27 mouse cellular contexts compared by ENCODE assay signal in genomic region chr16:40536754-40537153, GRCm38 (mm10).
"Had no signal": no experiment of that assay in that cellular context is flagged by ENCODE, and none has a peak within 500 bp of the region (broad histone marks: within the 10 kb centered on the region; RNA-seq: fewer than 3 reads in every experiment).

No protein-coding gene starts in this region.

- H3K4me1 ChIP-seq: embryonic facial prominence, embryonic 10.5 days; embryonic facial prominence, embryonic 12.5 days; embryonic facial prominence, embryonic 13.5 days; embryonic facial prominence, embryonic 15.5 days; forebrain, embryonic 10.5 days; forebrain, embryonic 15.5 days had no signal

- H3K9ac ChIP-seq: embryonic facial prominence, embryonic 12.5 days; embryonic facial prominence, embryonic 13.5 days; embryonic facial prominence, embryonic 15.5 days; forebrain, embryonic 13.5 days; forebrain, embryonic 15.5 days; forebrain, postnatal 0 days had no signal

- H3K27me3 ChIP-seq: embryonic facial prominence, embryonic 12.5 days; embryonic facial prominence, embryonic 13.5 days; embryonic facial prominence, embryonic 15.5 days; forebrain, embryonic 13.5 days; forebrain, embryonic 15.5 days had no signal

- H3K9me3 ChIP-seq: embryonic facial prominence, embryonic 10.5 days; embryonic facial prominence, embryonic 12.5 days; embryonic facial prominence, embryonic 13.5 days; embryonic facial prominence, embryonic 15.5 days; forebrain, embryonic 10.5 days; forebrain, embryonic 13.5 days; forebrain, embryonic 15.5 days had no signal

- H3K4me2 ChIP-seq: embryonic facial prominence, embryonic 12.5 days; embryonic facial prominence, embryonic 13.5 days; embryonic facial prominence, embryonic 15.5 days; forebrain, embryonic 13.5 days; forebrain, embryonic 15.5 days had no signal

- H3K36me3 ChIP-seq: embryonic facial prominence, embryonic 10.5 days; embryonic facial prominence, embryonic 12.5 days; embryonic facial prominence, embryonic 13.5 days; embryonic facial prominence, embryonic 15.5 days; forebrain, embryonic 10.5 days; forebrain, embryonic 15.5 days had no signal

- H3K4me3 ChIP-seq: embryonic facial prominence, embryonic 10.5 days; embryonic facial prominence, embryonic 12.5 days; embryonic facial prominence, embryonic 13.5 days; embryonic facial prominence, embryonic 15.5 days; erythroblast, embryonic 14.5 days; forebrain, embryonic 10.5 days; forebrain, embryonic 13.5 days; forebrain, embryonic 15.5 days; gastrocnemius, adult 2 months had no signal

- DNase-seq: cerebellum, adult 18-20 months; cerebellum, adult 2 months; cerebellum, adult 8-10 months; cerebellum, adult 9-10 months; cerebellum, adult 9-11 months; cerebellum, postnatal 10 days; cerebellum, postnatal 14 days; cerebellum, postnatal 25 days; cerebellum, postnatal 36 days; embryo, embryonic 11 days; forebrain, postnatal 0 days; gastrocnemius, adult 2 months; gastrocnemius, postnatal 10 days; gastrocnemius, postnatal 14 days; gastrocnemius, postnatal 25 days; gastrocnemius, postnatal 36 days; heart, adult 18-20 months had no signal

- ATAC-seq: forebrain, embryonic 13.5 days; forebrain, embryonic 14.5 days; forebrain, embryonic 15.5 days; forebrain, embryonic 16.5 days; forebrain, postnatal 0 days had no signal

- H3K27ac ChIP-seq: embryonic facial prominence, embryonic 10.5 days; embryonic facial prominence, embryonic 12.5 days; embryonic facial prominence, embryonic 13.5 days; embryonic facial prominence, embryonic 15.5 days; forebrain, embryonic 10.5 days; forebrain, embryonic 13.5 days; forebrain, embryonic 15.5 days; gastrocnemius, adult 2 months had no signal
